Comparison of ENCODE assay signal across 16 mouse cellular contexts in genomic region chr10:64020347-64020746, GRCm38 (mm10).
"Had no signal": no experiment of that assay in that cellular context is flagged by ENCODE, and none has a peak within 500 bp of the region (broad histone marks: within the 10 kb centered on the region; RNA-seq: fewer than 3 reads in every experiment).

No protein-coding gene starts in this region.

- H3K9me3 ChIP-seq: lung, embryonic 15.5 days; midbrain, embryonic 13.5 days; midbrain, embryonic 15.5 days; neural tube, embryonic 12.5 days; stomach, embryonic 15.5 days had no signal

- ATAC-seq: lung, postnatal 0 days; midbrain, embryonic 13.5 days; midbrain, embryonic 15.5 days had no signal

- DNase-seq: lung, postnatal 14 days; lung, postnatal 36 days; right cerebral cortex, postnatal 14 days; thymus, adult 2 months; thymus, postnatal 25 days; thymus, postnatal 4 days had no signal

- H3K9ac ChIP-seq: lung, embryonic 15.5 days; midbrain, embryonic 13.5 days; midbrain, embryonic 15.5 days; neural tube, embryonic 12.5 days; stomach, embryonic 15.5 days had no signal

- H3K4me2 ChIP-seq: lung, embryonic 15.5 days; midbrain, embryonic 11.5 days; midbrain, embryonic 13.5 days; midbrain, embryonic 15.5 days; neural tube, embryonic 12.5 days; stomach, embryonic 15.5 days had no signal

- H3K27ac ChIP-seq: lung, embryonic 15.5 days; macrophage; midbrain, embryonic 13.5 days; midbrain, embryonic 15.5 days; neural tube, embryonic 12.5 days; stomach, embryonic 15.5 days; stomach, postnatal 0 days had no signal

- H3K4me3 ChIP-seq: lung, embryonic 15.5 days; megakaryocyte, embryonic 14.5 days; midbrain, embryonic 13.5 days; midbrain, embryonic 15.5 days; neural tube, embryonic 12.5 days; stomach, embryonic 15.5 days had no signal

- H3K4me1 ChIP-seq: lung, embryonic 15.5 days; megakaryocyte, embryonic 14.5 days; midbrain, embryonic 13.5 days; midbrain, embryonic 15.5 days; neural tube, embryonic 12.5 days; stomach, embryonic 15.5 days had no signal

- H3K27me3 ChIP-seq: lung, embryonic 15.5 days; megakaryocyte, embryonic 14.5 days; midbrain, embryonic 13.5 days; midbrain, embryonic 15.5 days; neural tube, embryonic 12.5 days; stomach, embryonic 15.5 days had no signal

- H3K36me3 ChIP-seq: lung, embryonic 15.5 days; midbrain, embryonic 13.5 days; midbrain, embryonic 15.5 days; neural tube, embryonic 12.5 days; stomach, embryonic 15.5 days had no signal
